Mouse (Mus musculus) cerebellum, postnatal 10 days (tissue): ENCODE measurements around the gene Arhgef15.

Source experiments
- DNase-seq, 2 experiments: peaks; one replicate each; pipeline ENCODE4 v3.0.0; 2021; ENCODE audit warnings: mixed read lengths in 2 of 2

The Arhgef15 gene

DNA sequence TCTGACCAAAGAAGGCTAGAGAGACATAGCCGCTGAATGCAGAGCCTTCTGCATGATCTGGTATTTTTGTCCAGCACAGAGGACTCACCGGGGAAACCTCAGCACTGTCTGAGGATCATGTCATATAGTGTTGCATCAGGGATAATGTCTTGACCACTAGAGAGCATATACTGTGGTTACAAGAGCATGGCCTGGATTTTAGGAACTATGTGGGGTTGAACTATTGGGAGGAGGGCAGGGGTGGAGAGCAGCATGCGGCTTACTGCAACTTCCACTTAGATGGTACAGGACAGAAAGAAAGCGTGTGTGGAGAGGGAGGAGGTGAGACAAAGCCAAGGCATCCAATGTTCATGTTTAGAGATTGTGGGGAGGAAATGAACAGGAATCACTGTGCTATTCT is 42.7 kb downstream of the Arhgef15 start:
- DNase-seq: no peak

DNA sequence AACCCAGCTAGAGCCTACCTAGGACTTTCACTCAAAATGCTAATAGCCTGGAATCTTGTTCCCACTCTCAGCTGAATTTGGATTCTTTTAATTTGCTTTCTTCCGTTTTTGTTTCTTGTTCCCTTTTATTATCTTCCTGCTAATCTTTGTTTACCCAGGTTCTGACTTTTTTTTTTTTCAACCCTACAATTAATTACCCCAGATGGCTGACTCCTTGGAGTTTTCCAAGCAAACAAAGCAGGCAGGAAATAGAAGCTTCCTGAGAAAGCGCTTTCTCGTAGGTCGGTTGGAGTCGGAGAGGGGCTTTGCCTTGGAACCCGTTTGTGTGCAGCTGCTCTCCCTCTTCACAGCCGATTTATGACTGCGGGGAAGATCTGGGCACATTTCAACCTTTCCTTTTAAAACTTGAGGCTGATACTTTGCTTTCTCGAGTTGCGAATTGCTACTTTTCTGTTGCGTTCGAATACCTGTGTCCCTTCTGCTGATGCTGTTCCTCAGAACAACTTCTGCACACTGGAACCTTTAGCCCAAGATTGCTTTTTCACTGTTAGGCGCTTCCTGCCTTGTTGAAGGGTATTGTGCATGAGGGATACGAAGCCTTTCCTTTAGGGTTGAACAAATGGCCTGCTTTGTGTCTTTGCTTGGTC is 45.6 kb downstream of the Arhgef15 start:
- DNase-seq: peak in 1 of 2 experiments; percentile 17

- no peak for DNase-seq
These were observed 48.3 kb downstream of the Arhgef15 start for GRCm38 (mm10) chr11:68908846-68909503.

- DNase-seq: no peak
These were observed 50.0 kb downstream of the Arhgef15 start for GRCm38 (mm10) chr11:68907251-68907650.

GRCm38 (mm10) chr11:68906461-68906790 is 50.9 kb downstream of the Arhgef15 start:
- DNase-seq: peak; percentile 19

DNA sequence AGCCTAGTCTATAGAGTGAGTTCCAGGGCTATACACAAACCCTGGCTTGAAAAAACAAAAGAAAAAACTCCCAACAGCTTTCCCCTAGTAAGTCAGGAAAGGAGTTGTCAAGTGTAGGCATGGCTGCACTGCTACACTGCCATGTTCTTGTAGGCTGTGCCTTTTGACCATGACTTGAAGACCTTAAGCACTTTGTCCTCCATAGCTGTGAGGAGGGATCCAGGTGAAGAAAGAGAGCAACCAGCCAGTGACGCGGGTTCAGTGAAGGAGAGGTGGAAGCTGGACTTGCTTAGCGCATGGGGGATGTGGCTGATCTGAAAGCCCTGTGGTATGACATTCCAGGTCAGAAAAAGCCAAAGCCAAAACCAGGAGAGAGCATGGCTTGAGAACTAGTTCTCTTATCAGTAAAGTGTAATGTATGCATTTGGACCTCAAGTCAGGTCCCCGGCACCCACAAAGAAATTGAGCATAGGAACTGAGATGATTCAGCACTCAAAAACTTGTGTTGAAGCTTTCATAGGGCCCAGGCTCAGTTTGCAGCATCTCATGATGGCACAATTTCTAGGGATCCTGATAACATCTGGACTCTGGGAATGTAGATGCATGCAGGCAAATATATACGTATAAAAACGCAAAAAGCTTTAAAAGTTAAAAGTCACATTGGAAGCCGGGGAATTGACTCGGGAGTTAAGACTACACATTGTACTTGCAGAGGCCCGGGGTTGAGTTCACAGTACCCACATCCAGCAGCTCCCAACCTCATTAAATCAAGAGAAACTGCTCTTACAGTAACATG is 51.4 kb downstream of the Arhgef15 start:
- no peak for DNase-seq

DNA sequence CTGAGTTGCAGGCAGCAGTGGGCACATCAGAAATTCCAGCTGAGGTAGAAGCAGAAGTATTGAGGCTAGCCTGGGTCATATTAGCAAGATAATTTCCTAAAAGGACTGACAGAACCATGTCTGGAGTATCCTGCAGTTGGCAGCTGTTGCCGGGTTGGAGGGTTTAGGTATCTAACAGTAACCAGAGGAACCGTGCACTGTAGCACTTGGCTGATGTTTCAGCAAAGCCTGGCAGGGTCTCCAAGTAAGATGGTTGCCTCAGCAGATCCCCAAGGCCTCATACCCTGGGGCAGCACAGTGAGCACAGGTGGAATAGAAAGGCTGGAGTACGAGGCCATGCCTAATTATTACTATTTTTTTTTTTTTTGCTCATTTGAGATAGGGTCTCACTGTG is 52.1 kb downstream of the Arhgef15 start:
- peak in 1 of 2 experiments; percentile 24 for DNase-seq

DNA sequence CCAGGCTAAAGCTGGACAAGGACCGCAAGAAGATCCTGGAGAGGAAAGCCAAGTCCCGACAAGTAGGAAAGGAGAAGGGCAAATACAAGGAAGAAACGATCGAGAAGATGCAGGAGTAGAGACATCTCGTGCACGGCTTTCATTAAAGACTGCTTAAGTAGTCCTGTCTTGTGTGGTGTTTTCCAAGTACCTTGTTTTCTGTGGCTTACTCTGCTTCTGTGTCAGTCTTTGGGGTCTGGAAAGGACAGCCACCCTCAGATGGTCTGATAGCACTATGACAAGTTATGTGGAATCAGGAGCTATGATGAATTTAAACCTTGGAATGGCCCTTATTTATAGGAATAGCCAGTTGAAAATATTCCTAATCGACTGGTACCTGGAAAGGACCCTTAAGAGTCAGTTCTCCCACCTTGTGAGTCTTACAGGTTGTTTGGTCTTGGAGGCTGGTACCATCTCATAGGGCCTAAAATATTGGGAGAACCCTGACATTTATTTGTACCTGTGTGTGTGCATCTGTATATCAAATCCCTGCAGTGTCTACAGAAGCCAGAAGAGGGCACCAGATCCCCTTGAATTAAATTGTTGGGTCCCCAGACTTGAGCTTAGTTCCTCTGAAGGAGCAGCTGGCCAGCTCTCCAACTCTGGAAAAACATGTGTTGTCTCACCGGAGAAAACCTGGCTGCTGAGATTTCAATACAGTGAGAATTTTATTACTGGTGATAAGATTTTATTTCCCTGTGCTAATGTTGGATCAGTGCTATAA is 52.7 kb downstream of the Arhgef15 start:
- peak; percentile 85 to 88 for DNase-seq

- DNase-seq: no peak
These were observed 53.5 kb downstream of the Arhgef15 start for GRCm38 (mm10) chr11:68903775-68904174.

DNA sequence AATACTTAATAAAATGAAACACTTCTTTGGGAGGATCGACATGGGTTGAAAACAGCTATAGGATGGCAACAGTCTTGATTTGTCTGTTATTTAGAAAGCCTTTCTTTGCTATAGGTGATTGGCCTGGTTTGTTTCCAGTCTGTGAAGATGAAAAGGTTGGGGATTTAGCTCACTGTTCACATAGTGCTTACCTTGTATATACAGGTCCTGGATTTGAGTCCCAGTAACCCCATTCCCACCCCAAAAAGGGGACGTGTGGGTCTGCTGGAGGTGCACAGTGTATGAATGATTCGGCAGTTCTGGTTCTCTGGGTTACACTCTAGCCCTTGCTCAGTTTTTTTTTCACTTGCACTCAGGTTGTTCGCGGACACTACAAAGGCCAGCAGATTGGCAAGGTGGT is 54.5 kb downstream of the Arhgef15 start:
- DNase-seq: no peak

GRCm38 (mm10) chr11:68902367-68902766 is 54.9 kb downstream of the Arhgef15 start:
- DNase-seq: no peak

GRCm38 (mm10) chr11:68902047-68902364 is 55.3 kb downstream of the Arhgef15 start:
- no peak for DNase-seq

GRCm38 (mm10) chr11:68901351-68902046 is 55.8 kb downstream of the Arhgef15 start, which contains the start of gene Rpl26:
Gene Rpl26 (plus strand): TSS chr11:68901583.
- DNase-seq: peak; percentile 99

DNA sequence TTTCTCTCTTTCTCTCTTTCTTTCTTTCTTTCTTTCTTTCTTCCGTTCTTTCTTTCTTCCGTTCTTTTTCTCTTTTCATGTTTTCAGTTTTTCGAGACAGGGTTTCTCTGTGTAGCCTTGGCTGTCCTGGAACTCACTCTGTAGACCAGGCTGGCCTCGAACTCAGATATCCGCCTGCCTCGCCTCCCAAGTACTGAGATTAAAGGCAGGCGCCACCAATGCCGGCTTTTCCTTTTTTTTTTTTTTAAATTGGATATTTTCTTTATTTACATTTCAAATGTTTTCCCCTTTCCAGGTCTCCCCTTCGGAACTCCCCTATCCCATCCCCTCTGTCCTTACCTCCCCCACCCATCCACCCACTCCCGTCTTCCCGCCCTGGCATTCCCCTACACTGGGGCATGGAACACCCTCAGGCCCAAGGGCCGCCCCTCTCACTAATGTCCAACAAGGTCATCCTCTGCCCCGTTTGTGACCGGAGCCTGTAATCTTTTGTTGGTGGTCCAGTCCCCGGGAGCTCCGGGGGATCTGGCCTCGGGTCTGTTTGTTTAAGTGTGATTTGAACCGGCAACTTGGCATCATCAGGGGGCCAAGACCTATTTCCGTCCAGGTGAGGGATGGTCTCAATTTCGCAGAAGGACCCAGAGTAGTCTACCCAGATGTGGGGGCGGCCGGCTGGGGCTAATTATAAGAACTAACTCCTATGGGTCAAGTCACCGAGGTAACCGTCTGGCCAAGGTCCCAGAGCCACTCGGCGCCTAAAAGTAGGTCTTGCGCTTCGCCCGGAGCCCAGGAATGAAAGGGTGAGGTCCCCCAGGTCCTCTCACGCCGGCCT is 56.5 kb downstream of the Arhgef15 start:
- no peak for DNase-seq

DNA sequence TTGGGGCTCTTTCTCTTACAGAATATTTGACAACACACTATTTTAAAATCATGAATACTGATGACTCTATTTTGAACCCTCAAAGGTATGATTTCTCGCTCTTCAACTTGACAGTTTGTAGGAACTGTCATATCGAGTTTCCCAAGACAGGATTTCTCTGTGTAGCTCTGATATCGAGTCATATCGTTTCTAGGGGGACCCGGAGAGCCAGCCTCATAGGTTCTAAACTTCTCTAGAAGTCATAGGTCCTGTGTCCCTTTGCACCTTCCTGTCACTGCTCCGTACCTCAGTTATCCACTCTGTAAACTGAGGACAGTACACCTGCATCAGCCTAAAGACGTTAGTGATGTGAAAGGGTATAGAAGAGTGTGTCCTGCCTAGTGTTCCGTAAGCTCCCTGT is 57.5 kb downstream of the Arhgef15 start:
- no peak for DNase-seq

DNA sequence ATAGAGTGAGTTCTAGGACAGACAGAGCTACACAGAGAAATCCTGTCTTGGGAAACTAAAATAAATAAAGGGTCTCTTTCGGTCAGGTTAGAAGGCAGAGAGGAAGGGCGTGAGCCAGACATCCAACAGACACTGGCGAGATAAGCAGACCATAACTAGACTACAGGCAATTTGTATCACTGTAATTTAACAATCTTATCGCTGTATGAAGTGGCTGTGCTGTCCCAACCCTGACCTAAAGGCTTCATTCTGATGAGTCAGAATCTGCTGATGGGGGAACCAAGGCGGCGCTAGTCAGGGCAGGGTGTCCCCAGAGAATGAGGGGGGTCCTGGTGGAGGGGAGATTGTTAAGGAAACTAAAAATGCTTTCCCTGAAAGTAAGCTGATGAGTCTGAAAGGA is 58.5 kb downstream of the Arhgef15 start:
- no peak for DNase-seq

GRCm38 (mm10) chr11:68897838-68898237 is 59.4 kb downstream of the Arhgef15 start:
- no peak for DNase-seq

DNA sequence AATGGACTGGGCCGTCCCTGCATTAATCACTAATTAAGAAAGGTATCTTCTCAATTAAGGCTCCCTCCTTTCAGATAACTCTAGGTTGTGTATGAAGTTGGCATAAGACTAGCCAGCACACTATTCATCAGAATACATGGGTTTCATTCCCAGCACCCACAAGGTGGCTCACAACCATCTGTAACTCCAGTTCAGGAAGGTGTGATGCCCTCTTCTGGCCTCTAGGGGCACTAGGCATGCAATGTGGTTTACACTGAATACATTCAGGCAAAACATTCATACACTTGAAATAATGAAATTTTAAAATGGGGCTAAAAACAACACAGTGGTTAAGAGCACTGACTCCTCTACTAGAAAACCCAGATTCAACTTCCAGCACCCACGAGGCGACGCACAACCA is 60.2 kb downstream of the Arhgef15 start:
- peak; percentile 56 to 60 for DNase-seq

GRCm38 (mm10) chr11:68896247-68896646 is 61.0 kb downstream of the Arhgef15 start:
- no peak for DNase-seq

- DNase-seq: no peak
These were observed 63.3 kb downstream of the Arhgef15 start for GRCm38 (mm10) chr11:68893911-68894464.
